Mouse (Mus musculus) heart, postnatal 0 days (tissue): Measurements from ENCODE around the gene Dnase2a.

Source experiments
- CTCF ChIP-seq: IDR thresholded peaks from 2 replicates; pipeline ENCODE4 v1.5.1; 2016; ENCODE audit warnings: antibody characterized with exemption, control low read depth, low read depth
- EP300 ChIP-seq: IDR thresholded peaks from 2 replicates; pipeline ENCODE4 v1.6.1; 2016; ENCODE audit warnings: antibody characterized with exemption, low read depth

- peak; percentile 69 for TF ChIP-seq CTCF
- no peak for TF ChIP-seq EP300
Observed at GRCm38 (mm10) chr8:84928456-84929306, 20.3 kb downstream of the Dnase2a start.
